Mouse (Mus musculus): Measurements from ENCODE around the gene Ethe1. TPM values are rescaled to one million over a fixed set of nuclear protein-coding genes. Genes with fewer than 3 reads are reported as not detected.

Ethe1 gene
- polyA plus RNA-seq, 1 experiment: 34.7 TPM

DNA sequence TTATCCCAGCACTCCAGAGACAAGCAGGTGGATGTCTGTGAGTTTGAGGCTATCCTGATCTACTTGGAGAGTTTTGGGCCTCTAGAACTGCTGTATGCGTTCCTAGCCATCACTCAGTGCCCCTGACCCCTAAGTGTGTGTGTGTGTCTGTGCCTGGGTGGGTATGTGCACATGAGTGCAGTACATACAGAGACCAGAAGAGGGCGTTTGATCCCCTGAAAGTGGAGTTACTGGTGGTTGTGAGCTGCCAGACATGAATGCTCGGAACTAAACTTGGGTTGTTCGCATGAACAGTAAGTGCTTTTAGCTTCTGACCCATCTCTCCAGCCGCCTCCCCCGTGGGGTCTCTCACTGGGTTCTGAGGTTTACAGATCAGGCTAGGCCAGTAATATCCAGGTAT lies 35.6 kb downstream of the Ethe1 start:
- TF ChIP-seq E2F4 (IDR thresholded peaks at IDR 0.05; ENCODE audit: insufficient read depth): no peak
- no peak for TF ChIP-seq MYOD1 (IDR thresholded peaks at IDR 0.05; ENCODE audit: control insufficient read depth in 1 of 3, insufficient read length in 2 of 3, low read depth in 2 of 3)
- TF ChIP-seq USF1 (IDR thresholded peaks at IDR 0.05; ENCODE audit: low read depth): no peak
- no peak for TF ChIP-seq REST (IDR thresholded peaks at IDR 0.05; ENCODE audit: insufficient read depth, insufficient read length)
- no peak for TF ChIP-seq MYOG (IDR thresholded peaks at IDR 0.05; ENCODE audit: control insufficient read depth in 1 of 3, insufficient read depth in 1 of 3, insufficient read length in 2 of 3, low read depth in 2 of 3)
- Histone ChIP-seq H3K79me2 (ENCODE audit: control insufficient read depth, insufficient read depth) (no peaks in the 10 kb centered on the region), H3ac (ENCODE audit: control insufficient read depth, insufficient read length) (no peak overlapping the region)

DNA sequence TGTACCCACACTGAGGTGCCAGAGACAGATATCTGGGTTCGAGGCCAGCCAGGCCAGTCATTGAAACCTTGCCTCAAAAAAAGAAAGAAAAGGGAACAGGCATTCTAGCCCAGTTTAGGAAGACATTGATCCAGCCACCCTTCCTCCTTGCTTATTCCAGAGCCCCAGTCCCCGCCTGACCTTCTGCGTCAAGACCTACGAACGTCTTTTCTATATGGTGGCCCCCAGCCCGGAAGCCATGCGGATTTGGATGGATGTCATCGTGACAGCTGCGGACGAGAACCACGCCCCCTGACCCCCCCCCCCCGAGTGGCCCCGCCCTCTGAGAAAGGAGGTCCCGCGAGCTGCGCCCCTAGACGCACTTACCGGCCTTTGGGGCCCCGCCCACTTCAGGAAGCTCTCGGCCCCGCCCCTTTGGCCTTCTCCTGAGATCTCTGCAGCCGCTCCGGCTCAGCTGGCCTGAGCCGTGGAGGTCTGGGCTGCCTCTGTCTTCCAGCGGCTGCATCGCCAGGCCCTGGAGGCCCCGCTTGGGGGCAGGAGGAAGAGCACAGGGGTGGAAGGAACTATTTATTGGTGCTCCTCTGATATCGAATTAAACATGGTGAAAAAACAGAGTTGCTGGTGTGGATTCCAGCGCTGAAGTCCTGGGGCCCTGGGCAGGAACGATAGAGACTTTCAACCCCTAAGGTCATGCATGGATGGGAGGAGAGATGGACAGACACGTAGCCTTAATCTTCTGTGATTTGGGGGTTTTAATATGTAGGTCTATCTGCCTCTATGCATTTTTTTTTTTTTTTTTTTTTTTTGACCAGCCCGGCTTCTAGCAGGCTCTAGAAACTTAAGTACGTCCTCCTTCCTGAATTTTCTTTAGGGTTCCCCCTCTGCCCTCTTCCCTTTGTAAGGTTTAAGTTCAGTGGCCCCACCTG lies 41.6 kb downstream of the Ethe1 start:
- no peak overlapping the region for H3K4me2 ChIP-seq (ENCODE audit: low read depth)
- no peak for TF ChIP-seq CEBPB (IDR thresholded peaks at IDR 0.05; ENCODE audit: insufficient read depth, poor library complexity, severe bottlenecking)
- no peak for TF ChIP-seq POLR2AphosphoS2 (IDR thresholded peaks at IDR 0.05; ENCODE audit: insufficient read length, low read depth)
- no peak for TF ChIP-seq MYOG (IDR thresholded peaks at IDR 0.05; ENCODE audit: control insufficient read depth in 1 of 3, insufficient read depth in 1 of 3, insufficient read length in 2 of 3, low read depth in 2 of 3)
- no peak for TF ChIP-seq MAX (IDR thresholded peaks at IDR 0.05; ENCODE audit: low read depth)
- no peak for TF ChIP-seq SRF (IDR thresholded peaks at IDR 0.05; ENCODE audit: control insufficient read depth, insufficient read length, low read depth)
- no peaks in the 10 kb centered on the region for H3K27me3 ChIP-seq (ENCODE audit: control insufficient read depth, insufficient read depth, insufficient read length)
- H3ac ChIP-seq (ENCODE audit: control insufficient read depth, insufficient read length): no peak overlapping the region
- H3K4me3 ChIP-seq: no peak overlapping the region
- no peaks in the 10 kb centered on the region for H3K79me2 ChIP-seq (ENCODE audit: control insufficient read depth, insufficient read depth)
- no peaks in the 10 kb centered on the region for H3K36me3 ChIP-seq (ENCODE audit: control insufficient read depth, insufficient read depth)

More for the DNA sequence above, 35.6 kb downstream of the Ethe1 start:
- Histone ChIP-seq H3K27me3 (ENCODE audit: control insufficient read depth, insufficient read depth, insufficient read length) (no peaks in the 10 kb centered on the region), H3K36me3 (ENCODE audit: control insufficient read depth, insufficient read depth) (peaks cover 13% of the 10 kb centered on the region), H3K4me2 (ENCODE audit: low read depth) (no peak overlapping the region), H3K4me3 (no peak overlapping the region)

DNA sequence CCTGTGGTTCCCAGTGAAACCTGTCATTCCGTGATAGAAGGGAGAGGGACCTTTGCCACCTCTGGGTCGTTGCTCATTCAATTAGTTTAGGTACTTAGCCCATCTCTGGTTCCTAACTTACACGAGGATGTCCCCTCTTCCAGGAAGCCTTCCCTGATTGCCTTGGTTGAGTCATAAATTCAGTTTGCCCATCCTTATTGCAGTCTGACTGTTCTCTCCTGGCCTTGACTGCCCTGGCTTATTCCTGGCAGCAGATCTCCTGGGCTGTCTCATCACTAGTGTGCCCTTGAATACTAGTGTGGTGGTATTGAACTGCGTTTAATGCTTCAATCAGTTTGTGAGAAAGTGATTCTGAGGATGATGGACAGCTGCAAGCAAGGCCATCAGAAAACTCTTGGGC lies 42.3 kb downstream of the Ethe1 start:
- Histone ChIP-seq H3K4me2 (ENCODE audit: low read depth) (no peak overlapping the region), H3K4me3 (no peak overlapping the region), H3K36me3 (ENCODE audit: control insufficient read depth, insufficient read depth) (no peaks in the 10 kb centered on the region), H3K79me2 (ENCODE audit: control insufficient read depth, insufficient read depth) (no peaks in the 10 kb centered on the region), H3ac (ENCODE audit: control insufficient read depth, insufficient read length) (no peak overlapping the region), H3K27me3 (ENCODE audit: control insufficient read depth, insufficient read depth, insufficient read length) (no peaks in the 10 kb centered on the region)
- TF ChIP-seq MYOG (IDR thresholded peaks at IDR 0.05; ENCODE audit: control insufficient read depth in 1 of 3, insufficient read depth in 1 of 3, insufficient read length in 2 of 3, low read depth in 2 of 3) (no peak), USF1 (IDR thresholded peaks at IDR 0.05; ENCODE audit: low read depth) (no peak), E2F4 (IDR thresholded peaks at IDR 0.05; ENCODE audit: insufficient read depth) (no peak), REST (IDR thresholded peaks at IDR 0.05; ENCODE audit: insufficient read depth, insufficient read length) (no peak), POLR2A (IDR thresholded peaks at IDR 0.05; ENCODE audit: insufficient read length, low read depth) (no peak), MYOD1 (IDR thresholded peaks at IDR 0.05; ENCODE audit: control insufficient read depth in 1 of 3, insufficient read length in 2 of 3, low read depth in 2 of 3) (no peak), POLR2AphosphoS2 (IDR thresholded peaks at IDR 0.05; ENCODE audit: insufficient read length, low read depth) (no peak), TCF12 (IDR thresholded peaks at IDR 0.05; ENCODE audit: insufficient read depth, poor library complexity, severe bottlenecking) (no peak), TCF3 (IDR thresholded peaks at IDR 0.05; ENCODE audit: insufficient read length, low read depth) (no peak), MAX (IDR thresholded peaks at IDR 0.05; ENCODE audit: low read depth) (no peak), CEBPB (IDR thresholded peaks at IDR 0.05; ENCODE audit: insufficient read depth, poor library complexity, severe bottlenecking) (no peak), SRF (IDR thresholded peaks at IDR 0.05; ENCODE audit: control insufficient read depth, insufficient read length, low read depth) (no peak)

DNA sequence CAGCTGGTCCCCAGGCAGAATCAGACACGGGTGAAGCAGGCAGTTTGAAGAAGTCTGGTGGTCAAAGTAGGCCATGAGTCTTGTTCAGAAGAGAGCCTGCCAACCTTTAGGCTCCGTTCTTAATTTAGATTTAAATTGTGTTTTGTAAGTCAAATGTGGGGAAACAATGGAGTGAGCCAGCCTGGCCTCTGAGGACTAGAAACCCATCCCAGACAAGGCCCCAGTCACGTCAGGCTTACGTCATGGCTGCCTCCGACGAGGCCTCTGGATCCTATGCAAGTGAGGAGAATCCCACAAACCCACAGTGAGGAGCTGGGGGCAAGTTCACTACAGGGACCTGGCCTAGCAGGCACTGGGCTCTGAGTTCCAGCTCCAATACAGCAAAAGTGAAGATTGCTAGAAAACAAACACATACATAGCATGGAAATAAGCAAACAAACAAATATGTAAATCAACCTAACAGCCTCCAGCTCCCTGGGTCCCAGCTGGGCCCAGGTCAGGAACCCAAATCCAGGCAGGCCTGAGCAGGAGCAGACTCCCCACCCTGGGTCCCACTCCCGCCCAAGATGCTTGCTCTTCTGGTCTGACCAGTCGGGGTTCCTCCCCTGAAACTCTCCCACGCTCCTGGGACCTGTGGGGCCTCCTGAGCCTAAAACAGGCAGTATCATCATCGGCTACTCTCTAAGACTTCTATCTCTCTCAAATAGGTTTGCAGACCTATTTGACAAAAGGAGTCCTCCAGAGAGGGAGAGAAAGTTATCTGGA lies 43.0 kb downstream of the Ethe1 start:
- Histone ChIP-seq H3K79me2 (ENCODE audit: control insufficient read depth, insufficient read depth) (no peaks in the 10 kb centered on the region), H3K4me2 (ENCODE audit: low read depth) (no peak overlapping the region), H3K36me3 (ENCODE audit: control insufficient read depth, insufficient read depth) (no peaks in the 10 kb centered on the region), H3K27me3 (ENCODE audit: control insufficient read depth, insufficient read depth, insufficient read length) (no peaks in the 10 kb centered on the region), H3ac (ENCODE audit: control insufficient read depth, insufficient read length) (no peak overlapping the region), H3K4me3 (no peak overlapping the region)
- TF ChIP-seq E2F4 (IDR thresholded peaks at IDR 0.05; ENCODE audit: insufficient read depth) (no peak), POLR2A (IDR thresholded peaks at IDR 0.05; ENCODE audit: insufficient read length, low read depth) (no peak), POLR2AphosphoS2 (IDR thresholded peaks at IDR 0.05; ENCODE audit: insufficient read length, low read depth) (no peak), SRF (IDR thresholded peaks at IDR 0.05; ENCODE audit: control insufficient read depth, insufficient read length, low read depth) (no peak), TCF12 (IDR thresholded peaks at IDR 0.05; ENCODE audit: insufficient read depth, poor library complexity, severe bottlenecking) (no peak), TCF3 (IDR thresholded peaks at IDR 0.05; ENCODE audit: insufficient read length, low read depth) (no peak), MAX (IDR thresholded peaks at IDR 0.05; ENCODE audit: low read depth) (no peak)

DNA sequence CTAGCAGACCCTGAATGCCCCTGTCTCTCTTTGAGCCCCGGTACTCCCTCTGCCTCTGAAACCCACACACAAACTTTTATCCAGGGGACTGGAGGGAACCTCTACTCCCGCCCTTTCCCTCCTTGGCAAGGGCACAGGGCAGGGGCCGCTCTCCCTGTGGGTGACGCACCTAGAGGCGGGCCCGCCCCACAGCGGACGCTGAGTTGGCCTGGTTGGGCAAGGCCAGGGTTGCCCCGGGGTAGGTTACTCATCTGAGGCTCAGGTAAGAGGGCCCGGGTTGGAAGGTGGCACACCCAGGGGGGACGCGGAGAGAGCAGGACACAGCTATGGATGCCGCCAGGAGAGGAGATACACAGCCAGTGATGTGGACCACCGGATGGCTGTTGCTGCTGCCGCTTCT lies 48.9 kb downstream of the Ethe1 start, which contains the start of gene Lypd3:
Gene Lypd3 (plus strand): TSS at position 287 of the 400 bp plus-strand sequence.
- Histone ChIP-seq H3ac (ENCODE audit: control insufficient read depth, insufficient read length) (no peak within 1 kb of the TSS), H3K27me3 (ENCODE audit: control insufficient read depth, insufficient read depth, insufficient read length) (peaks cover 29% of the 10 kb centered on the region), H3K4me3 (no peak within 1 kb of the TSS), H3K79me2 (ENCODE audit: control insufficient read depth, insufficient read depth) (no peaks in the 10 kb centered on the region), H3K36me3 (ENCODE audit: control insufficient read depth, insufficient read depth) (no peaks in the 10 kb centered on the region), H3K4me2 (ENCODE audit: low read depth) (no peak within 1 kb of the TSS)
- TF ChIP-seq REST (IDR thresholded peaks at IDR 0.05; ENCODE audit: insufficient read depth, insufficient read length) (no peak), E2F4 (IDR thresholded peaks at IDR 0.05; ENCODE audit: insufficient read depth) (no peak), MYOD1 (IDR thresholded peaks at IDR 0.05; ENCODE audit: control insufficient read depth in 1 of 3, insufficient read length in 2 of 3, low read depth in 2 of 3) (no peak), TCF3 (IDR thresholded peaks at IDR 0.05; ENCODE audit: insufficient read length, low read depth) (no peak), SRF (IDR thresholded peaks at IDR 0.05; ENCODE audit: control insufficient read depth, insufficient read length, low read depth) (no peak), CEBPB (IDR thresholded peaks at IDR 0.05; ENCODE audit: insufficient read depth, poor library complexity, severe bottlenecking) (no peak), TCF12 (IDR thresholded peaks at IDR 0.05; ENCODE audit: insufficient read depth, poor library complexity, severe bottlenecking) (no peak), MYOG (IDR thresholded peaks at IDR 0.05; ENCODE audit: control insufficient read depth in 1 of 3, insufficient read depth in 1 of 3, insufficient read length in 2 of 3, low read depth in 2 of 3) (no peak)

Measured in myocyte (in vitro differentiated cells).